Mouse (Mus musculus) layer of hippocampus, adult 2 months (tissue): ENCODE measurements around the gene Alox12e. TPM values are rescaled to one million over a fixed set of nuclear protein-coding genes. Genes with fewer than 3 reads are reported as not detected.
A peak's percentile ranks its signal among the peaks of the same experiment; 100 is the strongest.
"Not testable (repeated sequence)": the region's sequence is repeated elsewhere in the genome, so short reads cannot be mapped to it uniquely, and the experiment has no call there.

ENCODE experiments used
- DNase-seq, 2 experiments: peaks; one replicate each; pipeline ENCODE4 v3.0.0; 2022; ENCODE audit warnings: low spot score in 2 of 2
- H3K27ac ChIP-seq: fragments of 200-600 bp; 2 replicates; pipeline ENCODE4 v1.8.1; 2022
- H3K4me3 ChIP-seq: fragments of 200-600 bp; 2 replicates; pipeline ENCODE4 v1.8.1; 2022; ENCODE audit warnings: mild to moderate bottlenecking
- CTCF ChIP-seq: fragments of 200-600 bp; conservative IDR thresholded peaks from 2 replicates; pipeline ENCODE4 v1.8.1; 2022; ENCODE audit warnings: antibody characterized with exemption, mild to moderate bottlenecking, moderate library complexity
- long read RNA-seq, 2 experiments: library from polyadenylated mRNA; stranded (forward); transcript quantifications; one replicate each; pipeline ENCODE4 v2.0.0; 2021; ENCODE audit warnings: borderline mapping rate in 2 of 2
- total RNA-seq, 2 experiments: library from RNA; stranded (reverse); gene quantifications; 2 replicates each; pipeline ENCODE4 v1.2.3; 2021

Alox12e gene
- not detected for total RNA-seq
- long read RNA-seq, experiment 1: 0 reads
- long read RNA-seq, experiment 2: 0 reads

- DNase-seq: no peak
- no peak for TF ChIP-seq CTCF
- no peak within 1 kb of the TSS for H3K27ac ChIP-seq
- H3K4me3 ChIP-seq: no peak within 1 kb of the TSS
These were observed at the start of gene Alox12e for GRCm38 (mm10) chr11:70322528-70322927. Gene Alox12e (minus strand): TSS chr11:70322628.

DNA sequence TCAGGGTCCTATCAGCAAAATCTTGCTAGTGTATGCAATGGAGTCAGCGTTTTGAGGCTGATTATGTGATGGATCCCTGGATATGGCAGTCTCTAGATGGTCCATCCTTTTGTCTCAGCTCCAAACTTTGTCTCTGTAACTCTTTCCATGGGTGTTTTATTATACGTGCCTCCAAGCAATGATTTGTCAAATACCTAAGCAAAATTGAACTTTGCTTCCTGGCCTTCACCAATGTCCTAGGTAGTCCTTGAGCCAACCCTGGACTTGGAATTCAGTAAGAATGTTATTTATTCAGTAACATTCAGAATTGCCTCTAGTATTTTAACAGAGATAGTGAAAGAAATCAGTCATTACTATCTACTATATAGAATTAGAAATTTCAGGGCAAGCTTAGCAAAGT, 46.2 kb upstream of the Alox12e start:
- H3K27ac ChIP-seq, DNase-seq, H3K4me3 ChIP-seq: not testable (repeated sequence)

DNA sequence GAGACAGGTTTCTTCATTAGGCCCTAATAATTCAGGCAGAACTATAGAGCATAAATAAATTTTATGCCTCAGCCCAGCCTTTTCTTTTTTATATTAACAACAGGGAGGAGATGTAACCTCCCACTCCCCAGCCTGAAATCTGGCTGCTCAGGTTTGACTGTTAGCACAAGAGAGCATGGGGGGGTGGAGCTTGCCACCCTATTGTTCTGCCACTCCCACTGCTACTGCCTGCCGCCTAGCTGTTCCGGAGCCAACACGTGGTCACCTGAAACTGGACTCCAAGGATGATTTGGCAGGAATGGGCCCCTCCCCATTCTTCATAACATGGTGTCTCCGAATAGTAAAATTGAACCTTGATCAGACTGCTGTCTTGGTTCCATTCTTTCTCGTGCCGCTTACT, 45.3 kb upstream of the Alox12e start:
- not testable (repeated sequence) for DNase-seq, H3K4me3 ChIP-seq, H3K27ac ChIP-seq

DNA sequence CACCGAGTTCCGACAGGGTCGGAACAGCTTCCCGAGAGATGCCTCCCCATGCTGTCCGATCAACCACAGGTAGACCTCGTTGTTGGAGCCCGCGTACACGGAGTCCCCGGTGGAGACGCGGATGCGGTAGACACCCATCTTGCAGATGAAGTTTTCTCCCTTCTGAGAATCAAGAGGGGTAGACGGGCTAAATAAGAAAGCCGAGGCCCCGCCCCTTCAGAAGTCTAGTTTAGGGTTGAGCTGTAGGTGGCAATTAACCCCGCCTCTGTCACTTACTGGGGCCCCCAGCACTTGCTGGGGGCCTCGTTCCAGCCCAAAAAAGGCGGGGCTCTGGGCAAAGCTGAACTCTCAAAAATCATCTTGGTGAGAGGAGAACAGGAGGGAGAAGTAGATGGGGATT, 29.4 kb upstream of the Alox12e start, which contains the start of gene Alox15:
TSS of gene Alox15 (minus strand) at position 164 of the 400 bp plus-strand sequence.
- no peak for DNase-seq
- Histone ChIP-seq H3K27ac (no peak within 1 kb of the TSS), H3K4me3 (no peak within 1 kb of the TSS; the same call in 1 of the 2 replicates)
- no peak for TF ChIP-seq CTCF

- H3K27ac ChIP-seq: no peak overlapping the region
These were observed 26.2 kb upstream of the Alox12e start for GRCm38 (mm10) chr11:70348630-70349029.

DNA sequence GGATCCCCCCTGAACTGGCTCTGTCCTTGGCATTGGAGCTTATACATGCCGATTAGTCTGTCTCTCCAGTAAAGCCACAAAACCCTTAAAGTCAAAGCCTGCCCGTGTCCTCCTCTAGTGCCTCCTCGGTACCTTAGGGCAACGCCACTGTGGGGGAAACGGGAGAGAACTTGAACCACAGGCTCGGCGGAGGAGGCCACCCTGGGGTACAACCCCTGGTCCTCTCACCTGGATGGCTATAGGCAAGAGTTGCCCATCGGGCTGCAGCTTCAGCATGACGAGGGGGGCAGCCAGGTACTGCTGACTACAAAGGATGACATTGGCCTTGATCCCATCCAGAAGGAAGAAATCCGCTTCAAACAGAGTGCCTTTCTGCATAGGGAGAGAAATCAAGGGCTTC, 25.4 kb upstream of the Alox12e start:
- Histone ChIP-seq H3K4me3 (no peak overlapping the region), H3K27ac (no peak overlapping the region)
- no peak for DNase-seq
- no peak for TF ChIP-seq CTCF

More at GRCm38 (mm10) chr11:70348630-70349029, 26.2 kb upstream of the Alox12e start:
- DNase-seq: no peak
- no peak overlapping the region for H3K4me3 ChIP-seq
- TF ChIP-seq CTCF: no peak

- DNase-seq: no peak
- Histone ChIP-seq H3K27ac (no peak overlapping the region), H3K4me3 (no peak overlapping the region)
- TF ChIP-seq CTCF: no peak
These were observed 23.1 kb upstream of the Alox12e start for GRCm38 (mm10) chr11:70345546-70345945.

DNA sequence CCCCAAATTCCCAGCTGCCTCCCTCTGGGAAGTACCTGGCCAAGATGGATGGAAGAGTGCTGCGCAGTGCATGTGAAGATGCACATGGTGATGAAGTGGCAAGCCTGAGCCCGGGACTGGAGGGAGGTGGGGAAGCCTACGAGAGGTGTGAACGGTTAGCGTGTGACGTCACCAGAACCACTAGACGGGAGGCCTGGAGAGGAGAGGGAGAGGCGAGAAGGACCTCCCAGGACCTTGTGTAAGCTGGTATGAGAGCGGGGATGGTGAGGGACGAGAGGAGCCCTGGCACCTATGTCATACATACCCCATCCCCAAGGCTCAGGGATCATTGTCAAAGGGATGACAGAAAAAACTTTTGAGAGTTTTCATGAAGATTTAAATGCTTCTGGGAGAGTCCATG, 22.6 kb upstream of the Alox12e start:
- Histone ChIP-seq H3K27ac (no peak overlapping the region), H3K4me3 (no peak overlapping the region)
- TF ChIP-seq CTCF: no peak
- no peak for DNase-seq

GRCm38 (mm10) chr11:70339481-70339880, 17.1 kb upstream of the Alox12e start:
- no peak for DNase-seq
- Histone ChIP-seq H3K27ac (no peak overlapping the region), H3K4me3 (no peak overlapping the region)
- TF ChIP-seq CTCF: peak; percentile 31

DNA sequence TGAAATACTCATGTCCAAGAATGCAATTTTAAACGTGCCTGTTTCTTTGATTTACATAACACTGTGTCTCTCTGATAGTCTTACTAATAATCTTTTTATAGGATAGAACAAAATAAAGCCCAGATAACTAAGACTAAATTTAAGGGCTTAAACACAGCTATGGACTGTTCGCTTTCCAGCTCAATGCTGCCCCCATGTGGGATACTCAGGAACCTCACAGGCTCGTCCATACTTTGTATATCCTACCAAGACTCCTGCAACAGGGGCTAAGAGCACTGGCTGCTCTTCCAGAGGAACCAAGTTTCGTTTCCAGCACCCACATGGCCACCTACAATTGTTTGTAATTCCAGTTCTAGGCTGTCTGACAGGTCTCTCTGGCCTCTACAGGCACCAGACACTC, 12.0 kb upstream of the Alox12e start:
- DNase-seq: peak; percentile 10 to 70
- Histone ChIP-seq H3K27ac (no peak overlapping the region), H3K4me3 (no peak overlapping the region)
- TF ChIP-seq CTCF: peak; percentile 85

DNA sequence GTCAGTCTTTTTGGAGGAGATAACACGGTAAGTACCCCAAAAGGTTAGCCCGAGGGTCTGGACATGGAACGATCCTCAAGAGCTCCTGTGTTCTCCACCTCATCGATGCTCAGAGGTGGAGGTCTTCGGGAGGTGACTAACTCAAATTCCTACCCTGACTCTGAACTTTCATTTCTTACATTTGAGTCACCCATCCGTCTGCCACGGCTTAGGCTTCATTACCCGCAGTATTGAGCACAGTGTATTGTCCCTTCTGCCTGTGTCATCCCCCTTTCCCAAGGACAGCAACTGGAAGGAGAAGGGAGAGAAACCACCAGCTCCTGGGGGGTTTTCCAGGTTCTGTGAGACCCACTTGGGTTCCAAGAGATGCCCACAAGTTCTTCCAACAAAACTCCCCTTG, 2.3 kb upstream of the Alox12e start:
- Histone ChIP-seq H3K4me3 (no peak overlapping the region), H3K27ac (no peak overlapping the region)
- DNase-seq: no peak
- TF ChIP-seq CTCF: no peak

GRCm38 (mm10) chr11:70321664-70322063, 764 bp downstream of the Alox12e start:
- Histone ChIP-seq H3K4me3 (no peak overlapping the region), H3K27ac (no peak overlapping the region)
- peak; percentile 83 for TF ChIP-seq CTCF
- peak in 1 of 2 experiments; percentile 33 for DNase-seq

DNA sequence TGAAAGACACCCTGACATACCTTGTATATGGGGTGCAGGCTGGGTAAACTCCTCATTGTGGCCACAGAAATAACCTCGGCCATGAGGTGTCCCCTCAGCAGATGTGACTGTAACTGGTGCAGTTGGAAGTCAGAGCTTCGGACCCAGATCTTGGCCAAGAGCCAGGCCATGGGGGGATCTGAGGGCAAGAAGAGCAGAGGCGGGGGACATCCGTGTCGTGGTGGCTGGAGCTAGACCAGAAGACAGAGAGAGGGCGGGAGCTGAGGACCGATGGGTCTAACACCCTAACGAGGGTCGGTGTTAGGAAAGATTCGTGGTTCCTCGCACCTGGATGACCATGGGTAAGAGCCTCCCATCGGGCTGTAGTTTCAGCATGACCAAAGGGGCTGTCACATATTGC, 2.8 kb downstream of the Alox12e start:
- DNase-seq: no peak
- Histone ChIP-seq H3K27ac (no peak overlapping the region), H3K4me3 (no peak overlapping the region)
- no peak for TF ChIP-seq CTCF

- TF ChIP-seq CTCF: peak; percentile 81
- no peak for DNase-seq
- H3K27ac ChIP-seq: no peak overlapping the region
- no peak overlapping the region for H3K4me3 ChIP-seq
These were observed 8.6 kb downstream of the Alox12e start for GRCm38 (mm10) chr11:70313833-70314232.

DNA sequence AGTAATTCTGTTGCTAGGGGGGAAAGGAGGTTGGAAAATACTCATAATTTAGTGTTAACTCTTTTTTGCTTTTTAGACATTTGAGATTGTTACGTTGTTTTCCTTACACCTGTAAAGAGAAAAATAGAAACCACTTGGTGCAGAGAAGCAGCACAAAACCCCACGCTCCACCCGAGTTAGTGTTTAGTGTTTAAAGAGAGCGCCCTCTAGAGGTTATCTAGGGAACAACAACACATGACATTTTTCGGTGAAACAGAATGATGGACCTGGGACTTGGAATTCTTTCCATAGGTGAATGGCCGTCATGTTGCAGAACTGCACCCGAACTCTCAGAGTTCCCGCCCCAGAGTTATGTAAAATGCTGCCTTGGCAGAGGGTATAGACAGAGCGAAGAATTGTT, 13.1 kb downstream of the Alox12e start:
- no peak overlapping the region for H3K27ac ChIP-seq
- peak; percentile 20 to 58 for DNase-seq
- TF ChIP-seq CTCF: peak; percentile 85
- no peak overlapping the region for H3K4me3 ChIP-seq
